Mouse (Mus musculus) forebrain, embryonic 12.5 days (tissue): ENCODE measurements around the gene Ier3. TPM values are rescaled to one million over a fixed set of nuclear protein-coding genes. Genes with fewer than 3 reads are reported as not detected.

Source experiments
- microRNA-seq: library from miRNA; unstranded; fragments of <30 nt; microRNA quantifications from one replicate; pipeline ENCODE4, GENCODE M21; 2017
- polyA plus RNA-seq: library from polyadenylated mRNA; unstranded; fragments of >200 nt; fragmentation: Nextera tagmentation; extraction: Ambion mirVana; gene quantifications from 2 replicates; pipeline ENCODE4 v1.2.1, GENCODE M21; 2016

Ier3 gene
- polyA plus RNA-seq, 1 experiment from 2014 or later = 5.3 TPM

Small RNAs within 50 kb of the gene (microRNA-seq; reads per million reads assigned to microRNA genes)
- gene Gm28033 = 0.97 reads per million

Other genes with a start within 250 kb of the Ier3 start
- not detected in 2 replicates for gene Sfta2, start 220.1 kb upstream of the Ier3 start, polyA plus RNA-seq
- gene Gm9573, start 195.0 kb upstream of the Ier3 start, polyA plus RNA-seq = not detected in 2 replicates
- gene Mucl3, start 178.0 kb upstream of the Ier3 start, polyA plus RNA-seq = 0.09 TPM in 1 of 2 replicates, not detected in the other
- 16.8 and 22.3 TPM in 2 replicates for gene Vars2, start 154.1 kb upstream of the Ier3 start, polyA plus RNA-seq
- gene Gtf2h4, start 147.9 kb upstream of the Ier3 start, polyA plus RNA-seq = 39.0 and 40.7 TPM in 2 replicates
- 176 and 185 TPM in 2 replicates for gene Ddr1, start 117.1 kb upstream of the Ier3 start, polyA plus RNA-seq
- gene Flot1, start 1.5 kb downstream of the Ier3 start, polyA plus RNA-seq = 53.7 and 56.0 TPM in 2 replicates
- gene Tubb5, start 16.6 kb downstream of the Ier3 start, polyA plus RNA-seq = 1,541 and 1,619 TPM in 2 replicates
- gene Mdc1, start 19.8 kb downstream of the Ier3 start, polyA plus RNA-seq = 22.3 and 26.1 TPM in 2 replicates
- 56.2 and 60.5 TPM in 2 replicates for gene Nrm, start 39.6 kb downstream of the Ier3 start, polyA plus RNA-seq
- gene Ppp1r18, start 43.9 kb downstream of the Ier3 start, polyA plus RNA-seq = 23.7 and 24.3 TPM in 2 replicates
- 48.0 and 54.8 TPM in 2 replicates for gene Dhx16, start 58.1 kb downstream of the Ier3 start, polyA plus RNA-seq
- gene 2310061I04Rik, start 75.7 kb downstream of the Ier3 start, polyA plus RNA-seq = 26.7 and 29.4 TPM in 2 replicates
- gene Atat1, start 88.4 kb downstream of the Ier3 start, polyA plus RNA-seq = 277 and 280 TPM in 2 replicates
- 56.2 and 56.6 TPM in 2 replicates for gene Mrps18b, start 94.7 kb downstream of the Ier3 start, polyA plus RNA-seq
- 65.4 and 70.4 TPM in 2 replicates for gene Ppp1r10, start 94.8 kb downstream of the Ier3 start, polyA plus RNA-seq
- gene Abcf1, start 148.1 kb downstream of the Ier3 start, polyA plus RNA-seq = 117 and 118 TPM in 2 replicates
- 57.9 and 58.4 TPM in 2 replicates for gene Gnl1, start 158.2 kb downstream of the Ier3 start, polyA plus RNA-seq
- gene Prr3, start 158.6 kb downstream of the Ier3 start, polyA plus RNA-seq = 52.1 and 56.8 TPM in 2 replicates
- gene H2-T24, start 198.9 kb downstream of the Ier3 start, polyA plus RNA-seq = 4.6 and 5.3 TPM in 2 replicates
- 4.8 and 5.5 TPM in 2 replicates for gene H2-T23, start 211.2 kb downstream of the Ier3 start, polyA plus RNA-seq
- gene H2-T22, start 221.1 kb downstream of the Ier3 start, polyA plus RNA-seq = 5.2 and 5.4 TPM in 2 replicates
- gene Gm6034, start 221.3 kb downstream of the Ier3 start, polyA plus RNA-seq = not detected in 2 replicates
- gene Gm11127, start 236.7 kb downstream of the Ier3 start, polyA plus RNA-seq = not detected in 2 replicates